Mouse (Mus musculus): ENCODE results near the gene Ces3b.
"Not testable (repeated sequence)": the region's sequence is repeated elsewhere in the genome, so short reads cannot be mapped to it uniquely, and the experiment has no call there.

Ces3b gene

DNA sequence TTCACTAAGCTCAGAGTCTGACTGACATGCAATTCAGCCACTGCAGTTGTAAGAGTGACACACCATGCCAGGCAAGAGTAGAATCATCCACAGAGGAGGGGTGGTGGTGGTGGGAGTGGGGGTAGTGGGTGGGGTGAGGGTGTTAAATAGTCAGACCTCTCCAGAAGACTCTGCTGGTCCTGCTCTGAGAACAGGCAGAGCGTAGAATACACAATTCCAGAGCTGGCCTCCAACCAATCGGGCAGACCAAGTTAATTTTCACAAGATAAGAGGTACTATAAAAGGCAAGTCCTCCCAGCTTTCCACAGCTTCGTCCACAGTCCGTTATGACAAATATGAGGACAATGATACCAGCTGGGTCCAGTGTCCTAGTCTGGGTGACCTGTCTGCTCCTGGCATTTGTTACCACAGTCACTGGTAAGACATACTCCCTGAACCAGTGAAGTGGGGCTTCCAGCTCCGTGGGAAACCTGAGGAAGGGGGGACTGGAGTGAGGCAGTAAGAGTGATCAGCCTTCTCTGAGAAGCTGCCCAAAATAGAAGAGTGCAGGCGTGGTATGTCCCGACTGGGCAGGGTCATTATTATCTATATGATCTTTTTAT is at the start of gene Ces3b:
Gene Ces3b, plus strand, starts transcription at position 305 of the 602 bp plus-strand sequence.
- DNase-seq (ENCODE audit: low read depth, low spot score), result no peak

DNA sequence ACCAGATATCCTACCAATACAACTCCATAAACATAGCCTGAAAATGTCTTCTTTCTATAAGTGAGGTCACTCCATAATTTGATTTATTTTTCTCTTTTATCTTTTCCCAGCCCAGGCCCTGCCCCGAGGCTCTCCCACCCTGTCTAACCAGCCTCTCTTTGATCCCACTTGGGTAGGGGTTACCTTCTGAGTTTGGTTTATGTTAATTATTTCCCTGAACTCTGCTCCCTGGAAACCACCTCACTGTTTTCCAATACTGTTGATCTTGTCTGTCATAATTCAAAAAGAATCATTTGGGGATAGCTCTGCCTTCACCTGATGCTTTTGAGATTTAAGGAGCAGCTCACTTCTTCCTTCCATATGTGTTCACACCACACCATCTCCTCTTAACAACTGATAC is 40.0 kb upstream of the Ces3b start:
- no peak for DNase-seq (ENCODE audit: low read depth, low spot score)

DNA sequence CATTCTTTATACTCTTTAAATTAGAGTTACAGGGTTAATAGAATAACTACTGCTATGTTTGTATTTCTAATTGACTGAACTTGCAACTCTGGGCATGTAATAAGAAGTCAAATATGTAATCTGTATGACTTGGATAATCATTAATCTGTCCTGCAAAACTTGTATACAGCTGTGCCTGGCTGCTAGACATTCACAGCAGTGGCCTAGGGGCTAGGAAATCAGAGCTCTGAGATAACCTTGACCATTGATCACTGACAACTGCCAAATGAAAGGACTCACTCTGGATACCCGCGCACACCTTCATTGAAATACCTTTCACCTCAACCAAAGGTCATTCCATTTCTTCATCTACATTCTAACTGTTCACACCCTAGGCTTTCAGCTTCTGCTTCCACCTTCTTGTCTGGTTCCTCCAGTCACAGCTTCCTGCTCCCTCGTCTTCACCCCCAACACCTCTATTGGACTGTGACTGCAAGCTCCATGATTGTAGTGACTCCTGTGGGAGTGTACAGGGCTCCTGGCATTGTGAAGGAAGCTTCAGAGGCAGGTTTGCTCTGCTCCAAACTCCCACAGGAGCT is 37.6 kb upstream of the Ces3b start:
- no peak for DNase-seq (ENCODE audit: low read depth, low spot score)

DNA sequence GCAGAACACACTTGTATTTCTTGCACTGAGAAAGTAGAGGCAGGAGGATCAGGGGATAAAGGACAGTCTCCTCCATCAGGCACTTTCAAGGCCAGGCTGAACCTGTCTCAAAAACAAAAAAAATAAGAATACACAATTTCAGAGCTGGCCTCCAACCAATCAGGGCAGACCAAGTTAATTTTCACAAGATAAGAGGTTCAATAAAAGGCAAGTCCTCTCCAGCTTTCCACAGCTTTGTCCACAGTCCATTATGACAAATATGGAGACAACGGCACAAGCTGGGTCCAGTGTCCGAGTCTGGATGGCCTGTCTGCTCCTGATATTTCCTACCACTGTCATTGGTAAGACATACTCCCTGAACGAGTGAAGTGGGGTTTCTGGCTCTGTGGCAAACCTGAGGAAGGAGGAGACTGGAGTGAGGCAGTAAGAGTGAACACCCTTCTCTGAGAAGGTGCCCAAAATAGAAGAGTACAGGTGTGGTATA is 35.1 kb upstream of the Ces3b start, which contains the start of gene Ces3a:
Gene Ces3a, plus strand, starts transcription at position 231 of the 484 bp plus-strand sequence.
- DNase-seq (ENCODE audit: low read depth, low spot score), result no peak

DNA sequence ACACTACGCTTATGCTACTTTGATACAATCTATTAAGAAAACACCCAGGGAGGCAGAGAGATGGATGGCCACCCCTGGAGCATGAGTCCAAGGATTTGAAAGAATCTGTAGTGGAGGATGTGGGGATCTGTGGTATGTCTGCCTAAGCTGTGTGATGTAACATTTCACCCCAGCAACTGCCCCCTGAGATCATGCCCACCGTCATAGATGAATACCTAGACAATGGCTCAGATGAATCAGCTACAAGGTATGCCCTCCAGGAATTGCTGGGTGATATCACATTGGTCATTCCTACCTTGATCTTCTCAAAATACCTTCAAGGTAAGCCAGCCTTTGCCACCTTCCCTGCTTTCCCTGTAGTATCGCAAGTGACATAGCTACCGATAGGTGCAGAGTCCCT is 27.3 kb upstream of the Ces3b start:
- no peak for DNase-seq (ENCODE audit: low read depth, low spot score)

DNA sequence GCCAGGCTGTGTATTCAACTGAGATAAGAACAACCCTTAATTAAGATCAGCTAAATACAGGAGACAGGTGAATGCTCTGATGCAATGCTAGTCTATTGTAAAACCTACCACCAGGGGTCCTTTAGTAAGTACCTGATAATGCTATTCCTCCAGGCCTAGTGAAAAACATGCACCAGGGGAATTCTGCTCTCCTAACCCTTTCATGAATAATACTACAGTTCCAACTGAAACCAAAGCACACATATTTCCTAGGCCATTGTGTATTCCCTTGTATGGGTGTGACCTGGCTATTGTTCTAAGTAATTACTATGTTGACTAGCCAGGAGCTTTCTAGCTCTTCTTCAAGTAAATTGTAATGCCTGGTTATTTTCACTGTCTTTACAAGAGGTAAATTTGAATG is 23.5 kb upstream of the Ces3b start:
- DNase-seq (ENCODE audit: low read depth, low spot score), result no peak

DNA sequence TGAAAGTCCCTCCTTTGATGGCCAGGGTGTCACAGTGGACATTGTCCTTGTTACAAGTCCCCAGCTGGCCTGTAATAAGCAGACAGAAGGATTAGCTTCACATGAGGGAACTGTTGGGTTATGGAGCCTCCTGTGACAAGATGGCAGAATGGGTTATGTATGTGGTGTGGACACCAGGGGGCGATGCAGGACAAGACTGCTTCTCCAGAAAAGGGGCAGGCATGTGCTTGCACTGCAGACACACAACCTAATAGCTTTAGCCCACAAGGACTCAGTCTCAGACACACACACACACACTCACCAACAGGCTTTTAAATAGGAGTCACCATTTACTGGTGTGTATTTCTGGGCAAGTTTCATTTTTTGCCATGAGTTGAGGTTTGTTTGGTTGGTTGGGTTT is 16.8 kb upstream of the Ces3b start:
- peak; percentile 53 for DNase-seq (ENCODE audit: low read depth, low spot score)

DNA sequence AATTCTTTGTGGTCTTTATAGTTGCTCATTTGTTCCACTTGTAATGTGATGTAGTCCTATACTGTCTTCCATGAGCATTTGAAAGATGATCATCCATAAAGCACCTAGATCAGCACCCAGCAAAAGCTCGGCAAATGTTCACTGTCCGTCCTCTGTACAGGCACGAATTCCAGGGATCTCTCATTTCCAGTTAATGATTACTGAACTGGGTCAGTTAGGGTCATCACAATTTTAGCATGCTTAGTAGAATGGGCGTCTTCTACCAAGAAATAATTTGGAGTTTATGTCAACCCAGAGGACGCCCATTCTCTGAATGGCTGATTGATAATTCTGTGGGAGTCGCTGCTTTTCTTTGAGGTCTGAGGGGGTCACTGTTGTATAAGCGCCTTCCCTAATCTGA is 15.6 kb upstream of the Ces3b start:
- not testable (repeated sequence) for DNase-seq (ENCODE audit: low read depth, low spot score)

DNA sequence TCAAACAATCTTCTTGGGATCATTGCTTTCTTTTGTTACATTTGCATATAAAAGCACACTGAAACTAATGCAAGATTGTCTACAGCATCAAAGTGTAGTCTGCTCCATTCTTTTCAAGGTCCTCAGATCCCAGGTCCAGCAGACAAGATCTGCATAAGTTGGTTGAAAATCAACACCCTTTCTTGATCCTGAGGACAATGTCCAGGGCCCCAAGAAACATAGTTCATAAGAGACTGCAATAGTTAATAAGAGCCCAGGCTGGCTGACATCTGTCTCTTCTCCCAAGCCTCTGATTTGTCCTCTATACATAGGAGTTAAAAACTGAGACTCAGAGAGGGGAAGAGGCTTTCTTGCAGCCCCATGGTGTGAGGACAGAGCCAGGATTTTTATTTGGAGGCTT is 14.6 kb upstream of the Ces3b start:
- DNase-seq (ENCODE audit: low read depth, low spot score), result no peak

DNA sequence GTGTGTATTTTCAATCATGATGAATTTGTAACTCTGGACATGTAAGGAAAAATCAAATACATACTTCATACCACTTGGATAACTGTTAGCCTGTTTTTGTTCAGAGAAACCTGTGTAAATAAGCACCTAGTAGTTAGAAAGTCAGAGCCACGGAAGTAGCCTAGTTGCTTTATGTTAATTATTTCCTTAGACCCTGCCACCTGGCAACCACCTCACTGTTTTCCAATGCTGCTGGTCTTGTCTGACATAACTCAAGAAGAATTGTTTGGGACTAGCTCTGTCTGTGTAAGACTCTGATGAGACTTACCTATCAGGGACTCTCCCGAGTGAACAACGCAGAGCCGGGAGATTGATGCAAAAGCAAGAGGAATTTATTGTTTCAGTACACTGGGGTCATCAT is 7.0 kb upstream of the Ces3b start:
- no peak for DNase-seq (ENCODE audit: low read depth, low spot score)

DNA sequence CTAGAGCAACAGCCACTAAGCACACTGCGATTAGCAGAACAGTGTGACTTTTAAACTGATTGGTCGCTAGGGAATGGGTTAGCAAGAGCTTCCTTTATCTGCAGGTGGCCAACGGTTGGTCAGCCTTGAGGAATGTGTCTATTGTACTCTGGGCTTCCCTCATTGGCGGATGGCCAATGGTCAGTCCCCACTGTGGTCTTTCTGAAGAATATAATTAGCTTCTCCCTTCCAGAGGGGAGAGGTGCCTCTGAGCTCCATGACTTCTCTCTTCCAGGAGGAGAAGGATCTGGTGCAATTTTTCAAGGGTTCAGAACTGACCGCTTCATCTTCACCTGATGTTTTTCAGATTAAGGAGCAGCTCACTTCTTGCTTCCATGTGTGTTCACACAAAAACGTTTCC is 6.5 kb upstream of the Ces3b start:
- no peak for DNase-seq (ENCODE audit: low read depth, low spot score)

DNA sequence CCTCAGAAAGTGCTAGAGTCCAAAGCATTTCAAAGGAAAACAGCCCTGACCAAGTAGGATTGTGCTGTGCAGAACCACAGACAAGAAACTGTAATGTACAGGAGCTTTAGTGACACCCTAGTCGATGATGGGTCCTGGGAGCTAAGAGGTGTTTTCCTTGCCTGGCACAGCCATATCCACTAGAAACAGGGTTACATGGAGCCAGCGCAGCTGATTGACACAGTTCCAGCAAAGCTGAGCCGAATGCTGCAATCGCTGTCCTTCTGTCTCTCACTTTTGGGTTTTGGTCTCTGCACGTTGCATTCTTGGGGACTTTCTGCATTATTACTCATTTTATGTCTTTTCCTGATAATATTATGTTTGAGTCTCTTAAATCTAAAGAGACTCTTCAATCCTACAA is 5.0 kb upstream of the Ces3b start:
- DNase-seq (ENCODE audit: low read depth, low spot score), result no peak

DNA sequence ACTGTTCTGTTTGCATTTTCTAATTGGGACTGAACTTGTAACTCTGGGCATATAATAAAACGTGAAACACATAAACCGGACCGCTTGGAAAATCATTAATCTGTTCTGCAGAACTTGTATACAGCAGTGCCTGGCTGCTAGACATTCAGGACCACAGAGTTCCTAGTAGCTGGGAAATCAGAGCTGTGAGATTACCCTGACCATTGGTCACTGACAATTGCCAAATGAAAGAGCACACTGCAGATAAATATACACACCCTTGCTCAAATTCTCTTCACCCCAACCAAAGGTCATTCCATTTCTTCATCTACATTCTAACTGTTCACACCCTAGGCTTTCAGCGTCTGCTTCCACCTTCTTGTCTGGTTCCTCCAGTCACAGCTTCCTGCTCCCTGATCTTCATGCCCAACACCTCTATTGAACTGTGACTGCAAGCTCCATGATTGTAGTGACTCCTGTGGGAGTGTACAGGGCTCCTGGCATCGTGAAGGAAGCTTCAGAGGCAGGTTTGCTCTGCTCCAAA is 2.7 kb upstream of the Ces3b start:
- no peak for DNase-seq (ENCODE audit: low read depth, low spot score)

DNA sequence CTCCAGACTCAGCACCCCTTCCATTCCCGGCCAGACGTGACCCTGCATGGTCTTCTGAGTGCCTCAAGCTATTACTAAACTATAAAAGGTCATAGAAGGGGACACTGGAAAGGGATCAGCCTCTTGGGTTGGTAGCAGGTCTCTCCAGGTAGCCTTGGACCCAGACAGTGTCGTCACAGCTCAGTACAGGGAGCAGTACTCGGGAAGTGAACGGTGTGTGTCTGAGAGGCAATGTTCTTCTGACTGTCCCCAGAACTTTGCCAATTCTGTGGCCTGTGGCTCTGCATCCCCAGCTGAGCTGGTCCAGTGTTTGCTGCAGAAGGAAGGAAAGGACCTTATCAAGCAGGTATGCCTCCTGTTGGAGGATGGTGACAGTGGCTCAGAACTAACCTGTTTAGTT is 4.6 kb downstream of the Ces3b start:
- DNase-seq (ENCODE audit: low read depth, low spot score), result not testable (repeated sequence)

DNA sequence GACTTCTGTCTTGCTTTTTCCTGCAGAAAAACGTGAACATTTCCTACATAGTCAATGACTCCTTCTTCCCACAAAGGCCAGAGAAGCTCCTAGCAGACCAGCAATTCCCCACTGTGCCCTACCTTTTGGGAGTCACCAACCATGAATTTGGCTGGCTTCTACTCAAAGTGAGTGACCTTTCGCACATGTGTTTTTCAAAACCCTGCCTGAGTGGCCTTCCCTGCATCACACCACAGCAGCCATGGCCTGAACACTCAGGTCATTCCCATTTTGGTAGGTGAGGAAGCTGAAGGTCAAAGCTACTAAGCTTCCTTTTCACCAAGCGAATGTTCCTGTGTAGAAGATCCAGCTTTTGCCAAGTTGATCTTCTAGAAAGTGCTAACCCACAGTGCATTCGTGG is 5.0 kb downstream of the Ces3b start:
- DNase-seq (ENCODE audit: low read depth, low spot score), result no peak

DNA sequence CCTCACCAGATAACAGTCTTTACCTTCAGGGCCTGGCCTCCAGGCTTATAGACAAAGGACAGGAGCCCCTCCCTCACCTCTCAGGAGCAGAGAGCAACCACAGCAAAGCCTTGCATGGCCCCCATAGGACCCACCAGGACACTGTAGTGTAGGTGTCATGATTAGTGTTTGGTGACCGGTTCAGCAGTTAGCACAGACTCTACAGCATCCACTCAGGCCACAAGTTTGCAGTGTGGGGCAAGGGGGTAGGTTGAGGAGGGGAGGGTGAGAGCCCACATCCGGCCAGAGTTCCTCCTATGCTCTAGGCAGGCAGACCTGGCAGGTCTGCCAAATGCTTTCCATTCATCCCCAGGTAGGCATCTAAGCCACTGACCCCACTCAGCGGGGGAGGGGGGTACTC is 10.4 kb downstream of the Ces3b start:
- DNase-seq (ENCODE audit: low read depth, low spot score), result no peak

DNA sequence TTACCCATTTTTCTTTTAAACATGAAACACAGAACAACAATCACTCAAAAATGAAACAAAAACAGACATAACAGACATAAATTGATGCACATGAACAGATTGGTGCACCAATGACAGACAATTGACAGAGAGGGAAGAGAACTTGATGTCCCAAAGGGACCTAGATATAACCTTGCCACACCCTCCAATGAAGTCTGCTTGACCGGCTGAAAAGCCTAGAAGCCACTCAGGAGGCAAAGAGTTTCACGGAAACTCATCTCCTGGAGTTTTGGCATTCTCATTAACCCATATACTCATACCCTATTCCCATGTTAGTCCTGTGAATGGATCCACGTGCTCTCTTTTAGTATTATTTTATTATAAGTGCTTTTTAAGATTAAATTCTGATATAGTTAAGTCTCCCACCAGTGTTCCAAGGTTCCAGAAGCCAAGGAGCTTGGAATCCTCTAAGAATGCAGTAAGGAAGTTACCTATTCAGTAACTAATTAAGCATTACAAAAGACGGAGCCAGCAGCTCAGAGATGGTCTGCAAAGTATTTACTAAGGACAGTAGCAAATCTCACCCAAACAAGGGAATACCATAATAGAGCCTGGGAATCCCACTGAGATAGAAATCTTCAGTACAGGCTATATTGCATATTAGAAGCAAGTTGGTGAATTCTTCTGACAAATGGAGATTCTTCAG is 18.7 kb downstream of the Ces3b start:
- DNase-seq (ENCODE audit: low read depth, low spot score), result not testable (repeated sequence)

DNA sequence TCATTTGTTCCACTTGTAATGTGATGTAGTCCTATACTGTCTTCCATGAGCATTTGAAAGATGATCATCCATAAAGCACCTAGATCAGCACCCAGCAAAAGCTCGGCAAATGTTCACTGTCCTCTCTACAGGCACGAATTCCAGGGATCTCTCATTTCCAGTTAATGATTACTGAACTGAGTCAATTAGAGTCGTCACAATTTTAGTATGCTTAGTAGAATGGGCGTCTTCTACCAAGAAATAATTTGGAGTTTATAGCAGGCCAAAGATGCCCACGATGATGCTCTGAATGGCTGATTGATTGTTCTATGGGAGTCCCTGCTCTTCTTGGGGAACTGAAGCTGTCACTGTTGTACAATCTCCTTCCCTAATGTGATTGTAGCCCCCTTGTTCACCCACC is 20.1 kb downstream of the Ces3b start:
- DNase-seq (ENCODE audit: low read depth, low spot score), result not testable (repeated sequence)

DNA sequence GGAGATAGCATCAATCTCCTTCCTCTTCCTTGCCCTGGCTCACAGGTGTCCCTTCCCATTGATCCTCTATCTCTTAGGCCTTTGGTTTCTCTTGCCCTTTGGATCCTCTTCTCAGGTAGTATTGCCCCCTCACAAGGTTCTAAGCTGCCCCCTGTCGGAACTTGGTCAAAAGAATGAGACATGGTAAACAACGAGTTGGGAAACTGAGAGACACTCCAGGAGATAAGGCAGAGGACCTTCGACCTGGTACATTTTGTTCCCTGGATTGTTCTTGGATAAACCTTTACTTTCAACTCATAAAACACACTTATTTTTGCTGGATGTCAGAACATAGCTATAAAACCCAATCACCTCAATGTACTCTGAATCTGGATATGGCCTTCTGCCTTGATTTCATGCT is 20.7 kb downstream of the Ces3b start:
- DNase-seq (ENCODE audit: low read depth, low spot score), result no peak

DNA sequence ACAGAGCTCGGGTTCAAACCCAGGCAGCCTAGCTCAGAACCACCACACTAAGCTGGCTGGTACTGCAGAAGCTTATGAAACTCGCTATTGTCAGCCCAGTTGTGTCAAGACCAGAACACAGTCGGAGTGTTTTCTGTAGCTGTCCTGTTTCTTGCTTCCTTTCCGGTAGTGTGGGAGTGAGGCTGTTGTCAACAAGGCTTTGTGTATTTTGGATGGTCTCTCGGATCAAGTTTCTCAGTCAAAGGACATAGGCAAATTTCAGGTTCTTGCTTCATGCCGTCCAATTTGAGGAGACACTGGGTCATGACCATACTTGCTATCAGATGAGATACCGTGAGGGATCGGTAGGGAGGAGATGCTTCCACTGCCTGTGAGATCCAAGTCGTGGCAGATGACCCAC is 46.3 kb downstream of the Ces3b start:
- no peak for DNase-seq (ENCODE audit: low read depth, low spot score)

DNA sequence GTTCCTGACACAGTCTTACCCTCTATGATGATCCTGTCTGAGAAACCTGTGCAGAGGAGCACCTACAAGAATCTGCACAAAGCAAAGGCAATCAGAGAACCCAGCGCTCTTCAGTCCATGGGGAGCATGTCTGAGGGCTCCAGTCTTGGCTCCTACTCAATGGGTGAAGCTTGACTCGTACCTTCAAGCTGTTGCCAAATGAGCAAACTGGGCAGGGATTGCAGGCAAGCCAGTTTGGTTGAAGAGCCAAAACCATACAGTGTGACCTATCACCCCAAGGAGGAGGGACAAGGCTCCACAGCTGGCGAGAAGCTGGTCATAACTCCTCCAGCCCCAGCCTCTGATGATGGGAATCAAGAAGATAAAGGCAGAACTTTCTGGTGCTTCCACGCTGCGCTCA is 48.0 kb downstream of the Ces3b start, which contains the start of gene Ces4a:
Gene Ces4a, plus strand, starts transcription at position 292 of the 400 bp plus-strand sequence.
- no peak for DNase-seq (ENCODE audit: low read depth, low spot score)

DNA sequence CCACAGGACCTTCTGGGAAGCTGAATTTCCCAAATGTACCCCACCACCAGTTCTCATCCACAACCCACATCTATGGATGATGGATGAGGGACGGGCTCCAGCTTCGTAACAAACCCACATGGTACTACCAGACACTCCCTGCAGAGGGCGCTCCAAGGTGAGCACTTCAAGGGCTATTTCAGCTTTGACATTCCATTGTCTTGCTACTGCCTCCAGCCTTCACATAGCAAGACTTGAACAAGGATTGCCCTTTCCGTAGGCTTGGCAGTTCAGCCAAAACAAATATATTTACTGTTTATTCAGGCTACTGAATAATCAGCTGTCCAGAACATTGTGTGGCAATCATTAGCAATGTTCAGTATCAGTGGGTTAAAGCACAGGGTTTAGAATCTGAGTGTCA is 54.9 kb downstream of the Ces3b start:
- DNase-seq (ENCODE audit: low read depth, low spot score), result peak; percentile 82

DNA sequence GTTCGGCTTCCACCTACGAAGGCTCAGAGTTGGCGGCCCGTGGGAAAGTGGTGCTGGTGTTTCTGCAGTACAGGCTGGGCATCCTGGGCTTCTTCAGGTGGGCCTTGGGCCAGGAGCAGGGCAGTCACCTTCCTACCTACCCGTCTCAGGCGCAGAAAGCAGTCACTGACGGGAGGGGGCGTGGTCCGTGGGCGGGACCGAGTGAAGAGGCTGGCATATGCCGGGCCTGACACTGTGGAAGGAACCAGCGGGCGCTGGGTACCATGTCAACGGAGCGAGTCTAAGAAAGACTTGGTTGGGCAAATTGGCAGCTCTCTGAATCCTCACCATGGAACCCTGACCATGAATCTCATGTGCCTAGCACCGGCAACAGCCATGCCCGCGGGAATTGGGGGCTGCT is 58.8 kb downstream of the Ces3b start:
- peak; percentile 45 for DNase-seq (ENCODE audit: low read depth, low spot score)

Measured in CD4-positive, CD25-positive, alpha-beta regulatory T cell, adult 2 months (primary cell).